19 mouse cellular contexts compared by ENCODE assay signal in the genomic region with DNA sequence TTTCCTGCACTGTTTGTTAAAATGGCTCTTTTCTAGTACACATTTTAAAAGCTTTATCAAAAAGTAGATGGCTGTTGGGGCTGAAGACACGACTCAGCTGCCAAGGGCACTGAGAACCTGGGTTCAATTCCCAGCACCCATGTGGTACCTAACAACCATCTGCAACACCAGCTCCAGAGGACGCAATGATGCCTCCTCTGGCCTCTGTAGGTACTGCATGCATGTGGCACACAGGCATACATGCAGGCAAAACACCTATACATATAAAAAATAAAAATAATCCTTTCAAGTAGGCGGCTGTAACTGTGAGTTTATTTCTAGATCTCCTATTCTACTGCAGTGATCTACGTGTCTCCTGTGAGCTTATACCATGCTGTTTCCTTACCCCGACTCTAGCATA.
DNase-seq lines count a peak whose midpoint lies in the region; ATAC-seq and TF ChIP-seq lines count a peak whose summit lies in the region.
"Had no signal": no experiment of that assay in that cellular context is flagged by ENCODE, and none has a peak within 500 bp of the region (broad histone marks: within the 10 kb centered on the region; RNA-seq: fewer than 3 reads in every experiment).

No protein-coding gene starts in this region.

- H3K9ac ChIP-seq in kidney, embryonic 16.5 days (replicated peaks; ENCODE audit: low read length) = no peak overlapping the region
- H3K9ac ChIP-seq in stomach, postnatal 0 days (ENCODE audit: low read length) = no peak overlapping the region
- H3K9ac ChIP-seq: embryonic facial prominence, embryonic 13.5 days; hindbrain, embryonic 12.5 days; kidney, embryonic 15.5 days; midbrain, embryonic 12.5 days; neural tube, embryonic 12.5 days had no signal

- WGBS in kidney, adult 2 months = 94% methylated on average over 5 of the region's 5 CpGs
- WGBS in kidney, embryonic 16.5 days = 91% methylated on average over 5 of the region's 5 CpGs
- 89% methylated on average over 5 of the region's 5 CpGs for WGBS in stomach, postnatal 0 days

- no peak for ATAC-seq in kidney, embryonic 16.5 days (ENCODE audit: low FRiP score, low TSS enrichment)
- no peak for ATAC-seq in stomach, postnatal 0 days (ENCODE audit: low FRiP score, low TSS enrichment)
- ATAC-seq: forebrain, embryonic 16.5 days had no signal

- H3K27me3 ChIP-seq in kidney, adult 2 months (replicated peaks; ENCODE audit: control insufficient read depth, insufficient read depth, low read length) = no peaks in the 10 kb centered on the region
- H3K27me3 ChIP-seq in kidney, embryonic 16.5 days (ENCODE audit: insufficient read depth, low read length) = no peaks in the 10 kb centered on the region
- no peaks in the 10 kb centered on the region for H3K27me3 ChIP-seq in testis, adult 2 months (ENCODE audit: control insufficient read depth, insufficient read depth, low read length)
- H3K27me3 ChIP-seq in stomach, postnatal 0 days (ENCODE audit: control insufficient read depth, insufficient read depth, low read length) = no peaks in the 10 kb centered on the region
- H3K27me3 ChIP-seq: embryonic facial prominence, embryonic 13.5 days; hindbrain, embryonic 12.5 days; kidney, embryonic 15.5 days; midbrain, embryonic 12.5 days; neural tube, embryonic 12.5 days had no signal

- no peak overlapping the region for H3K27ac ChIP-seq in kidney, adult 2 months (ENCODE audit: insufficient read depth, low read depth, low read length)
- H3K27ac ChIP-seq in kidney, embryonic 16.5 days (ENCODE audit: low read length) = no peak overlapping the region
- no peak overlapping the region for H3K27ac ChIP-seq in testis, adult 2 months (ENCODE audit: control insufficient read depth, insufficient read depth, low read depth, low read length)
- no peak overlapping the region for H3K27ac ChIP-seq in stomach, postnatal 0 days (replicated peaks)
- H3K27ac ChIP-seq: embryonic facial prominence, embryonic 13.5 days; heart, embryonic 10.5 days; hindbrain, embryonic 12.5 days; kidney, embryonic 15.5 days; macrophage; midbrain, embryonic 12.5 days; neural tube, embryonic 12.5 days had no signal

- no peak overlapping the region for H3K4me3 ChIP-seq in kidney, adult 2 months (ENCODE audit: insufficient read depth, low read depth, low read length)
- H3K4me3 ChIP-seq in kidney, embryonic 16.5 days (ENCODE audit: low read length) = no peak overlapping the region
- no peak overlapping the region for H3K4me3 ChIP-seq in testis, adult 2 months (ENCODE audit: control insufficient read depth, low read depth, low read length)
- no peak overlapping the region for H3K4me3 ChIP-seq in stomach, postnatal 0 days (ENCODE audit: low read depth, low read length)
- H3K4me3 ChIP-seq: embryonic facial prominence, embryonic 13.5 days; heart, embryonic 10.5 days; hindbrain, embryonic 12.5 days; kidney, embryonic 15.5 days; midbrain, embryonic 12.5 days; neural tube, embryonic 12.5 days had no signal

- no peak for TF ChIP-seq POLR2A in kidney, adult 2 months (IDR thresholded peaks at IDR 0.05; ENCODE audit: low read depth, low read length)
- TF ChIP-seq POLR2A in testis, adult 2 months (IDR thresholded peaks at IDR 0.05; ENCODE audit: control insufficient read depth, low read depth, low read length) = no peak

- H3K4me2 ChIP-seq in kidney, embryonic 16.5 days (replicated peaks; ENCODE audit: low read depth, low read length) = no peak overlapping the region
- H3K4me2 ChIP-seq in stomach, postnatal 0 days (replicated peaks; ENCODE audit: low read depth) = no peak overlapping the region
- H3K4me2 ChIP-seq: embryonic facial prominence, embryonic 13.5 days; hindbrain, embryonic 12.5 days; kidney, embryonic 15.5 days; midbrain, embryonic 12.5 days; neural tube, embryonic 12.5 days had no signal

- no peak for TF ChIP-seq EP300 in stomach, postnatal 0 days (optimal IDR thresholded peaks at IDR 0.05)

- TF ChIP-seq CTCF in kidney, adult 2 months (conservative IDR thresholded peaks at IDR 0.05; ENCODE audit: insufficient read depth, insufficient read length, low read depth, low read length) = 0 out of 2 replicates have a peak, but pooled peaks have one; percentile 5
- TF ChIP-seq CTCF in testis, adult 2 months (IDR thresholded peaks at IDR 0.05; ENCODE audit: control insufficient read depth, insufficient read depth, insufficient replicate concordance, low read depth, low read length) = peak; percentile 67; the same call in 1 of the 2 replicates
- peak; percentile 31 for TF ChIP-seq CTCF in stomach, postnatal 0 days (IDR thresholded peaks at IDR 0.05; ENCODE audit: low read depth)

- no peak for DNase-seq in kidney, adult 2 months
- no peak for DNase-seq in testis, postnatal 10 days (ENCODE audit: low spot score)
- DNase-seq in R1 (ENCODE audit: low read depth, low spot score) (peak; percentile 49), MN1 (ENCODE audit: low spot score) (no peak)
- DNase-seq in stomach, postnatal 0 days (ENCODE audit: low spot score) = no peak
- DNase-seq in right cerebral cortex, postnatal 4 days = no peak
- DNase-seq: adrenal gland, postnatal 10 days; liver; lung, adult 18-20 months had no signal

- H3K4me1 ChIP-seq in kidney, adult 2 months (ENCODE audit: control insufficient read depth, insufficient read depth, low read length) = no peaks in the 10 kb centered on the region
- H3K4me1 ChIP-seq in kidney, embryonic 16.5 days (ENCODE audit: insufficient read depth, low read length) = no peaks in the 10 kb centered on the region
- H3K4me1 ChIP-seq in testis, adult 2 months (ENCODE audit: control insufficient read depth, insufficient read depth, low read length) = no peaks in the 10 kb centered on the region
- no peaks in the 10 kb centered on the region for H3K4me1 ChIP-seq in stomach, postnatal 0 days (replicated peaks; ENCODE audit: control insufficient read depth, insufficient read depth)
- H3K4me1 ChIP-seq: embryonic facial prominence, embryonic 13.5 days; heart, embryonic 10.5 days; hindbrain, embryonic 12.5 days; kidney, embryonic 15.5 days; midbrain, embryonic 12.5 days; neural tube, embryonic 12.5 days had no signal

- H3K9me3 ChIP-seq in kidney, embryonic 16.5 days (ENCODE audit: low read length) = no peaks in the 10 kb centered on the region
- H3K9me3 ChIP-seq in stomach, postnatal 0 days (ENCODE audit: control insufficient read depth, low read length) = no peaks in the 10 kb centered on the region
- H3K9me3 ChIP-seq: embryonic facial prominence, embryonic 13.5 days; heart, embryonic 10.5 days; hindbrain, embryonic 12.5 days; kidney, embryonic 15.5 days; midbrain, embryonic 12.5 days; neural tube, embryonic 12.5 days had no signal

- H3K36me3 ChIP-seq in kidney, adult 2 months (ENCODE audit: control insufficient read depth, insufficient read depth, low read length) = no peaks in the 10 kb centered on the region
- H3K36me3 ChIP-seq in kidney, embryonic 16.5 days (ENCODE audit: insufficient read depth, low read length) = no peaks in the 10 kb centered on the region
- no peaks in the 10 kb centered on the region for H3K36me3 ChIP-seq in testis, adult 2 months (ENCODE audit: control insufficient read depth, insufficient read depth, low read length)
- no peaks in the 10 kb centered on the region for H3K36me3 ChIP-seq in stomach, postnatal 0 days (ENCODE audit: control insufficient read depth, insufficient read depth, low read length)
- H3K36me3 ChIP-seq: embryonic facial prominence, embryonic 13.5 days; heart, embryonic 10.5 days; hindbrain, embryonic 12.5 days; kidney, embryonic 15.5 days; midbrain, embryonic 12.5 days; neural tube, embryonic 12.5 days had no signal

Comparison
In these comparisons a context has a peak if more than half of its experiments do, and no peak if none do; other contexts are left out.
1. CTCF ChIP-seq: peak in every context shown above with its lines; median percentile 67 in testis, adult 2 months; 31 in stomach, postnatal 0 days; 5 in kidney, adult 2 months.